Mouse (Mus musculus) small intestine, adult 2 months (tissue): Measurements from ENCODE around the gene Spg7. TPM values are rescaled to one million over a fixed set of nuclear protein-coding genes. Genes with fewer than 3 reads are reported as not detected.

Experiments used
- H3K27ac ChIP-seq: fragments of 200-500 bp; 2 replicates; pipeline ENCODE4 v1.5.1; 2012; ENCODE audit warnings: low read depth, low read length, control low read depth, inconsistent platforms; ENCODE audit not compliant: insufficient read depth
- H3K27me3 ChIP-seq: fragments of 200-500 bp; 2 replicates; pipeline ENCODE4 v1.6.1; 2012; ENCODE audit warnings: mild to moderate bottlenecking, moderate library complexity, low read length, inconsistent platforms; ENCODE audit not compliant: control insufficient read depth, insufficient read depth
- H3K36me3 ChIP-seq: fragments of 200-500 bp; 2 replicates; pipeline ENCODE4 v1.6.1; 2012; ENCODE audit warnings: mild to moderate bottlenecking, low read length, control low read depth, inconsistent platforms; ENCODE audit not compliant: control insufficient read depth, insufficient read depth
- H3K4me1 ChIP-seq: fragments of 200-500 bp; 2 replicates; pipeline ENCODE4 v1.6.1; 2012; ENCODE audit warnings: low read length, inconsistent platforms, mixed read lengths; ENCODE audit not compliant: control insufficient read depth, insufficient read depth, insufficient read length
- H3K4me3 ChIP-seq: fragments of 200-500 bp; 2 replicates; pipeline ENCODE4 v1.5.1; 2012; ENCODE audit warnings: low read depth, mild to moderate bottlenecking, control low read depth, inconsistent platforms, low read length, moderate library complexity
- CTCF ChIP-seq: fragments of 200-500 bp; IDR thresholded peaks from 2 replicates; pipeline ENCODE4 v1.5.1; 2012; ENCODE audit warnings: low read depth, mild to moderate bottlenecking, control low read depth, inconsistent platforms, low read length, moderate library complexity, mixed read lengths; ENCODE audit not compliant: insufficient replicate concordance, insufficient read length; ENCODE audit errors: extremely low read depth
- POLR2A ChIP-seq: fragments of 200-500 bp; IDR thresholded peaks from 2 replicates; pipeline ENCODE4 v1.6.1; 2012; ENCODE audit warnings: low read depth, mild to moderate bottlenecking, control low read depth, inconsistent platforms, low read length, moderate library complexity
- WGBS: fragments of 180-500 bp; shearing (Covaris S2); methylation state at CpG from one replicate; pipeline ENCODE4 v1.1.7; 2018; 5-methylcytosine and 5-hydroxymethylcytosine counted together
- polyA plus RNA-seq: library from polyadenylated mRNA; depleted of rRNA; stranded (reverse); fragments of >200 nt; gene quantifications from 2 replicates; pipeline ENCODE4 v1.2.3, GENCODE M21; 2012; rRNA removed

Gene Spg7
- polyA plus RNA-seq = 54.1 and 132 TPM in 2 replicates

DNA sequence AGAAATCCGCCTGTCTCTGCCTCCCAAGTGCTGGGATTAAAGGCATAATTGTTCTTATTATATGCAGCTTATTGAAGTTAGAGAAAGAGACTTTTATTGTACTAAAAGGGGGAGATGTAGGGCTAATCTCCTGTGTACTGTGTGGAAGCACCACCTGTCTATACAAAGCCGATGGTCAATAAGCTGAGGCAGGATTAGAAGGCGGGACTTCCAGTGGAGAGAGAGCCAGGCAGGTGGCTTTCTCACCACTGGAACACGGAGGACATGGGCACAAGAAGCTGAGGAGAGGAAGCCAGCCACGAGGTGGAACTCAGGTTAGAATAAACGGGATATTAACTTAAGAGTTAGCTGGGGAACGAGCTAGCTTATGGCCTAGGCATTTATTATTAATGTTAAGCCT is at the start of gene Spg7:
Gene Spg7 (plus strand): TSS at position 222 of the 400 bp plus-strand sequence.
- TF ChIP-seq CTCF = no peak
- no peak for TF ChIP-seq POLR2A
- 55% methylated on average over 7 of the region's 7 CpGs for whole genome bisulfite sequencing
- Histone ChIP-seq H3K36me3 (no peaks in the 10 kb centered on the region; the same call in 1 of the 2 replicates), H3K4me1 (peaks cover 8% of the 10 kb centered on the region), H3K27me3 (no peaks in the 10 kb centered on the region), H3K4me3 (no peak within 1 kb of the TSS), H3K27ac (no peak within 1 kb of the TSS)

DNA sequence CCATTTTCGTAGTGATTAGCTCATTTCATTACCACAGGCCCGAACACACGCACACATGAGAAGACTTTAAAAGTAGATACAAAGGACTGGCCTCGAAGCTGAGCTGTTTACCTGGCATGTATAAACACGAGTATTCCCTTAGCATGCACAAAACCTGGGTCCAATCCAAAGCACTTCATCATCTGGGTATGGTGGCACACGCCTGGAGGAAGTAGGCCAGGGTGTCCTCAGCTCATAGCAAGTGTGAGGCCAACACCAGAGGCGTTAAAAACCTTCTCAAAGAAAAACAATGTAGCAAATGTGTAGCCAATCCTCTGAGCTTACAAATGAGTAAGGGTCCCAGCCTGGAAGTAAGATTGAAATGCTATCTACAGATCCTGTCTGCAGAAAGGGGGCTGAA is 48.3 kb upstream of the Spg7 start:
- Histone ChIP-seq H3K27me3 (no peaks in the 10 kb centered on the region), H3K36me3 (0 out of 2 replicates have a peak, but pooled peaks cover 2% of the 10 kb centered on the region), H3K27ac (no peak overlapping the region), H3K4me1 (peaks cover 28% of the 10 kb centered on the region; the same call in 1 of the 2 replicates), H3K4me3 (no peak overlapping the region)
- TF ChIP-seq POLR2A (no peak), CTCF (no peak)
- WGBS = 45% methylated on average over 7 of the region's 7 CpGs

DNA sequence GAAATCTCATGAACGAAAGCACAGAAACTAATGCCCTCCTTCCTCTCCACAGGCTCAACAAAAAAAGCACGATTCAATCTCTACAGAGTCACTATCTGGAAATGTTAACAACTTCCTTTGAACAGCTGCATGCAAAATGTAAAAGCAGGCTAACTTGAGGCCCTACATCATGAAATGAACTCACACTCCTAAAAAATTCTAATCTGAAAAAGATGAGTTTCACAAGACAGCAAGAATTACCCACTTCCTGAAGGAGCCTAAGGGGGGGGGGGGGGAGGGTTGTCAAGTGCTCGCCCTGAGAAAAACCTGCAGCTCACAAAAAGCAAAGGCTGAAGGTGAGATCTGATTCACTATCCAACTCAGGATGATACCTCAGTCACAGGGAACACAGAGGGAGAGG is 47.7 kb upstream of the Spg7 start:
- Histone ChIP-seq H3K4me3 (no peak overlapping the region), H3K27me3 (no peaks in the 10 kb centered on the region), H3K4me1 (peaks cover 29% of the 10 kb centered on the region; the same call in 1 of the 2 replicates), H3K36me3 (0 out of 2 replicates have a peak, but pooled peaks cover 2% of the 10 kb centered on the region), H3K27ac (no peak overlapping the region)
- TF ChIP-seq CTCF (no peak), POLR2A (no peak)
- WGBS = 35% methylated on average over 3 of the region's 3 CpGs

DNA sequence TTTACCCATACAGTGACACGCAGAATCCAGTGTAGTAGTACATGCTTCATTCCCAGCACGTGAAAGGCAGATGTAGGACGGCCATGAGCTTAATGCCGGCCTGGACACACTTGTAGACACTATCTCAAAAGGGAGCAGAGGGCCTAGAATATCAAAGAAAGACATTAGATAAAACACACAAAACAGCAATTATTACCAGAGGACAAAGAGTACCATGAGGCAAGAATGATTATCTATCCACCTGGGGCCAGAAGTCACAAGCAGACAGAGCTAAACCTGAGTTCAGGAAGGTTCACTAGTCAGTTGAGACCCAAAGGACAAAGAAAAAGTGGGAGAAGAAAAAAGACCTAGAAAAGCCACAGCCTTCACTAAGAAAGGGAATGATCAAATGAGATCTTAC is 45.6 kb upstream of the Spg7 start:
- WGBS = 38% methylated on average over 4 of the region's 4 CpGs
- Histone ChIP-seq H3K36me3 (0 out of 2 replicates have a peak, but pooled peaks cover 2% of the 10 kb centered on the region), H3K27me3 (no peaks in the 10 kb centered on the region), H3K27ac (peak overlapping the region; percentile 44; the same call in 1 of the 2 replicates), H3K4me1 (peaks cover 40% of the 10 kb centered on the region; the same call in 1 of the 2 replicates), H3K4me3 (no peak overlapping the region)
- TF ChIP-seq CTCF (no peak), POLR2A (no peak)

DNA sequence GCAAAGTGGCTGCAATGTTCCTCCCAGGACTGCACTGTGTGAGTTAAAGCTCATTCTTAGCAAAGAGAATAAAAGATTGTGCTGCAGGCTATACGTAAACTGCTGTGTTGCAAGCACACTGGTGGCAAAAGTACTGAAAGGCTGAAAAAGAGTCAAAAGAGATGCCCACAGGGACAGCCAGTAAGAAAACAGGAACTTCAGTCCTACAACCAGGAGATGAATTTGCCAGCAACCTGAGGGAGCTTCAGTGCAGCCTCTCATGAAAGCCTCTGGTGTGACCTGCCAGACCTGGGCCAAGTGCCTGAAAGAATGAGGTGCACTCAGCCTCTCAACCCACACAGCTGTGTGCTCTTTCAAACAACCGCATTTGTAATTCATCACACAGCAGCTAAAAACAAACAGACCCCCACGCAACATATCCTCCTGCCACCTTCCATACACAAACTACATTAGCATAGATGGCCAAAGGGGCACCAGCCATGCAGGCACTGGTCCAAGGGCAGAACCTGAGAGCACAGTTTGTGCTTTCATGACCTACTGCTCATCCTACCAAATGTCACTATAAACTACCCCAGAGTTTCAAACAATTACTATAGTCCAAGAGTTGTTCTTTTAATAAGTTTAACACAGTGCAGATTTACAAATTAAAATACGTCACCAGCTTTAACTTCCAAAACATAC is 44.1 kb upstream of the Spg7 start:
- Histone ChIP-seq H3K4me1 (peaks cover 44% of the 10 kb centered on the region; the same call in 1 of the 2 replicates), H3K4me3 (no peak overlapping the region), H3K27ac (peak overlapping the region; percentile 32; the same call in 1 of the 2 replicates), H3K27me3 (no peaks in the 10 kb centered on the region), H3K36me3 (0 out of 2 replicates have a peak, but pooled peaks cover 1% of the 10 kb centered on the region)
- no peak for TF ChIP-seq POLR2A
- 54% methylated on average over 4 of the region's 4 CpGs for WGBS

DNA sequence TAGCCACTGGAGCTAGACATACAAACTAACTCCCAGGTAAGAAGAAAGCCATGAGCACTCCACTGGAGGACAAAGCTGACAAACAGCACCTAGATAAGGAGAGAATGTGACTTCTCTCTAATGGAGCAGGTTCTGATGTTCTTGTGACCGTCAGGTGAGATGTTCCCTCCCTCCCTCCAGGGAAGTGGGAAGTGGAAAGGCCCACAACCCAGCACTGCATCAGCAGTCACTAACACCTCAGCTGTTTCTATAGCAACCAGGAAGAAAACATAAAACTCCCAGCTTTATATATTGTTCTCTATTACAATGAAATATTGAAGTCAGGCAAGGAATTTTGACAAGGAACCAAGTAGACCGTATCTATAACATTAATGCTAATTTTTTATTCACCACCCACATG is 42.7 kb upstream of the Spg7 start:
- Histone ChIP-seq H3K4me1 (peaks cover 39% of the 10 kb centered on the region; the same call in 1 of the 2 replicates), H3K4me3 (no peak overlapping the region), H3K27ac (no peak overlapping the region), H3K27me3 (no peaks in the 10 kb centered on the region), H3K36me3 (no peaks in the 10 kb centered on the region)
- TF ChIP-seq CTCF (no peak), POLR2A (no peak)
- WGBS = 33% methylated on average over 2 of the region's 2 CpGs

DNA sequence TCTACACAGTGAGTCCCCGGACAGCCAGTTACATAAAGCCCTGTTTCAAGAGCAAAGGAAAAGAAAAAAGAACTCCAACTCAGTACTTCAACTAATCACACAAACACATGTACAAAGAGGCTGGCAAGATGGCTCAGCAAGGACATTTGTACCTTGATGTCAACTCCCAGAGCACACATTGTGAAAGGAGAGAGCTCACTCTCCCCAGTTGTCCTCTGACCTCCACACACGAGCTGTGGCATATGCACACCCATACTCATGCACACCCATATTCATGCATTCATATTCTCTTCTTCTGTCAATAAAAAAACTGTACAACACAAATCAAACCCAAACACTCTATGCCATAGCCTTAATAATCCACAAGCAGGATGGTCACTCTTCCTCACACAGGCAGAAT is 41.9 kb upstream of the Spg7 start:
- 34% methylated on average over 2 of the region's 2 CpGs for WGBS
- Histone ChIP-seq H3K4me3 (no peak overlapping the region), H3K27me3 (no peaks in the 10 kb centered on the region), H3K4me1 (peaks cover 41% of the 10 kb centered on the region; the same call in 1 of the 2 replicates), H3K27ac (0 out of 2 replicates have a peak overlapping the region, but pooled peaks have one; percentile 3), H3K36me3 (no peaks in the 10 kb centered on the region)
- TF ChIP-seq POLR2A (no peak), CTCF (no peak)

DNA sequence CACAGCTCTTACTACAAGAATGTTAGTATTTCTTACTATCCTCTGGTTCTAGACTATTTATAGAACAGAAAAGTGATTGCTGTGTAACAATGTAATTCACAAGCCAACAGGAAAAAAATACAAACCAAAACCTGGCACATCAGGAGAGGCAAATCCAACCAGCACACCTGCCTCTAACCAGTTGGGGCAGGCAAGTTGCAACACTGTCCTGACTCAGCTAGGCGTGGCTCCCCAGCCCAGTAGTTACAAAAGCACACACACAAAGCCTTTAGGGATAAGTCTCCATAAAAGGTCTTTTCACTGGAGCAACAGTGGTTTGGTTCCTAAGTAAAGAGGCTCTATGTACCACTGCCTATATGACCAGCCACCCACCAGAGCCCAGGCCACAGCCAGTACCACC is 41.5 kb upstream of the Spg7 start:
- H3K27me3 ChIP-seq = no peaks in the 10 kb centered on the region
- H3K4me1 ChIP-seq = peaks cover 39% of the 10 kb centered on the region; the same call in 1 of the 2 replicates
- H3K27ac ChIP-seq = peak overlapping the region; percentile 75
- H3K4me3 ChIP-seq = no peak overlapping the region
- WGBS = 21% methylated on average over 1 of the region's 1 CpGs
- H3K36me3 ChIP-seq = no peaks in the 10 kb centered on the region
- TF ChIP-seq CTCF (no peak), POLR2A (no peak)
